Mouse (Mus musculus) neural tube, embryonic 14.5 days (tissue): ENCODE results near the gene Synrg. TPM values are rescaled to one million over a fixed set of nuclear protein-coding genes. Genes with fewer than 3 reads are reported as not detected.

Source experiments
- ATAC-seq: fragments of 200-750 bp; cut with Nextera tagmentation; 2 replicates; pipeline ENCODE4 v1.8.0; 2017; ENCODE audit warnings: low read depth, mild to moderate bottlenecking, moderate TSS enrichment, moderate library complexity
- H3K27ac ChIP-seq: fragments of 300-500 bp; sonication (generic); 2 replicates; pipeline ENCODE4 v1.5.1; 2014; ENCODE audit warnings: low read depth, mild to moderate bottlenecking, control low read depth, low read length, moderate library complexity, mixed read lengths
- H3K27me3 ChIP-seq: fragments of 300-500 bp; sonication (generic); 2 replicates; pipeline ENCODE4 v1.6.1; 2014; ENCODE audit warnings: low read length; ENCODE audit not compliant: control insufficient read depth, insufficient read depth
- H3K36me3 ChIP-seq: fragments of 300-500 bp; sonication (generic); 2 replicates; pipeline ENCODE4 v1.6.1; 2014; ENCODE audit warnings: low read length, mixed read lengths; ENCODE audit not compliant: control insufficient read depth, insufficient read depth
- H3K4me1 ChIP-seq: fragments of 300-500 bp; sonication (generic); 2 replicates; pipeline ENCODE4 v1.6.1; 2014; ENCODE audit warnings: low read length; ENCODE audit not compliant: control insufficient read depth, insufficient read depth
- H3K4me2 ChIP-seq: fragments of 300-500 bp; sonication (generic); 2 replicates; pipeline ENCODE4 v1.6.1; 2014; ENCODE audit warnings: mild to moderate bottlenecking, low read depth, low read length, control low read depth
- H3K4me3 ChIP-seq: fragments of 300-500 bp; sonication (generic); 2 replicates; pipeline ENCODE4 v1.5.1; 2014; ENCODE audit warnings: low read depth, low read length, control low read depth, mixed read lengths
- H3K9ac ChIP-seq: fragments of 300-500 bp; sonication (generic); replicated peaks from 2 replicates; pipeline ENCODE4 v1.6.1; 2014; ENCODE audit warnings: low read depth, mild to moderate bottlenecking, control low read depth, low read length, mixed read lengths
- H3K9me3 ChIP-seq: fragments of 300-500 bp; sonication (generic); 2 replicates; pipeline ENCODE4 v1.6.1; 2016; ENCODE audit warnings: low read length; ENCODE audit not compliant: control insufficient read depth
- WGBS: fragments of 180-500 bp; shearing (Covaris S2); extraction: QIAGEN DNeasy Blood & Tissue Kit; methylation state at CpG from one replicate; pipeline ENCODE4 v1.1.7; 2014; 5-methylcytosine and 5-hydroxymethylcytosine counted together
- polyA plus RNA-seq: library from polyadenylated mRNA; unstranded; fragments of >200 nt; fragmentation: Nextera tagmentation; extraction: Ambion mirVana; gene quantifications from 2 replicates; pipeline ENCODE4 v1.2.1, GENCODE M21; 2014

Synrg gene
- polyA plus RNA-seq, 1 experiment from 2014 or later, result 24.9 TPM

- ATAC-seq, result no peak
- peaks cover 71% of the 10 kb centered on the region for H3K36me3 ChIP-seq
- WGBS, result 68% methylated on average over 3 of the region's 3 CpGs
- no peak overlapping the region for H3K4me2 ChIP-seq
- H3K4me1 ChIP-seq, result no peaks in the 10 kb centered on the region
- H3K27me3 ChIP-seq, result no peaks in the 10 kb centered on the region
- no peak overlapping the region for H3K4me3 ChIP-seq
- no peak overlapping the region for H3K27ac ChIP-seq
- H3K9me3 ChIP-seq, result no peaks in the 10 kb centered on the region
- no peak overlapping the region for H3K9ac ChIP-seq
Observed at GRCm38 (mm10) chr11:83998993-83999392, 34.8 kb downstream of the Synrg start.

- H3K4me3 ChIP-seq, result no peak overlapping the region
- H3K4me2 ChIP-seq, result no peak overlapping the region
- no peaks in the 10 kb centered on the region for H3K9me3 ChIP-seq
- WGBS, result 72% methylated on average over 4 of the region's 4 CpGs
- no peak overlapping the region for H3K27ac ChIP-seq
- no peak overlapping the region for H3K9ac ChIP-seq
- H3K36me3 ChIP-seq, result peaks cover 69% of the 10 kb centered on the region
- no peaks in the 10 kb centered on the region for H3K4me1 ChIP-seq
- no peaks in the 10 kb centered on the region for H3K27me3 ChIP-seq
- no peak for ATAC-seq
Observed at GRCm38 (mm10) chr11:83999411-83999915, 35.2 kb downstream of the Synrg start.

- no peaks in the 10 kb centered on the region for H3K9me3 ChIP-seq
- no peak for ATAC-seq
- H3K4me2 ChIP-seq, result no peak overlapping the region
- H3K9ac ChIP-seq, result no peak overlapping the region
- no peaks in the 10 kb centered on the region for H3K27me3 ChIP-seq
- no peak overlapping the region for H3K27ac ChIP-seq
- peaks cover 64% of the 10 kb centered on the region for H3K36me3 ChIP-seq
- WGBS, result 89% methylated on average over 3 of the region's 3 CpGs
- no peak overlapping the region for H3K4me3 ChIP-seq
- no peaks in the 10 kb centered on the region for H3K4me1 ChIP-seq
Observed at GRCm38 (mm10) chr11:84001257-84001656, 37.0 kb downstream of the Synrg start.

- no peak overlapping the region for H3K27ac ChIP-seq
- no peak for ATAC-seq
- H3K4me2 ChIP-seq, result no peak overlapping the region
- WGBS, result 80% methylated on average over 6 of the region's 6 CpGs
- no peaks in the 10 kb centered on the region for H3K4me1 ChIP-seq
- H3K9me3 ChIP-seq, result no peaks in the 10 kb centered on the region
- H3K9ac ChIP-seq, result no peak overlapping the region
- H3K27me3 ChIP-seq, result no peaks in the 10 kb centered on the region
- H3K4me3 ChIP-seq, result no peak overlapping the region
- H3K36me3 ChIP-seq, result peaks cover 53% of the 10 kb centered on the region
Observed at GRCm38 (mm10) chr11:84003986-84004385, 39.8 kb downstream of the Synrg start.

GRCm38 (mm10) chr11:84009001-84009400 lies 44.8 kb downstream of the Synrg start:
- H3K27me3 ChIP-seq, result no peaks in the 10 kb centered on the region
- peaks cover 46% of the 10 kb centered on the region for H3K36me3 ChIP-seq
- peaks cover 9% of the 10 kb centered on the region; the same call in 1 of the 2 replicates for H3K4me1 ChIP-seq
- H3K4me2 ChIP-seq, result no peak overlapping the region
- no peak overlapping the region for H3K27ac ChIP-seq
- H3K9ac ChIP-seq, result no peak overlapping the region
- 77% methylated on average over 9 of the region's 9 CpGs for WGBS
- H3K9me3 ChIP-seq, result no peaks in the 10 kb centered on the region
- no peak for ATAC-seq
- H3K4me3 ChIP-seq, result no peak overlapping the region

- H3K9ac ChIP-seq, result no peak overlapping the region
- ATAC-seq, result no peak
- no peak overlapping the region for H3K4me3 ChIP-seq
- H3K27ac ChIP-seq, result no peak overlapping the region
- H3K9me3 ChIP-seq, result no peaks in the 10 kb centered on the region
- no peak overlapping the region for H3K4me2 ChIP-seq
- H3K4me1 ChIP-seq, result peaks cover 9% of the 10 kb centered on the region; the same call in 1 of the 2 replicates
- H3K36me3 ChIP-seq, result peaks cover 36% of the 10 kb centered on the region
- no peaks in the 10 kb centered on the region for H3K27me3 ChIP-seq
- 52% methylated on average over 9 of the region's 9 CpGs for WGBS
Observed at GRCm38 (mm10) chr11:84010411-84010810, 46.2 kb downstream of the Synrg start.

GRCm38 (mm10) chr11:84011050-84011449 lies 46.8 kb downstream of the Synrg start:
- Histone ChIP-seq H3K27me3 (no peaks in the 10 kb centered on the region), H3K36me3 (peaks cover 32% of the 10 kb centered on the region), H3K4me1 (peaks cover 9% of the 10 kb centered on the region; the same call in 1 of the 2 replicates), H3K9me3 (no peaks in the 10 kb centered on the region), H3K27ac (no peak overlapping the region), H3K9ac (no peak overlapping the region), H3K4me2 (no peak overlapping the region), H3K4me3 (no peak overlapping the region)
- no peak for ATAC-seq
- 17% methylated on average over 12 of the region's 12 CpGs for WGBS

- no peak overlapping the region for H3K4me2 ChIP-seq
- H3K27me3 ChIP-seq, result no peaks in the 10 kb centered on the region
- no peaks in the 10 kb centered on the region for H3K9me3 ChIP-seq
- ATAC-seq, result no peak
- no peak overlapping the region for H3K4me3 ChIP-seq
- peaks cover 27% of the 10 kb centered on the region for H3K36me3 ChIP-seq
- WGBS, result 36% methylated on average over 2 of the region's 2 CpGs
- H3K4me1 ChIP-seq, result peaks cover 9% of the 10 kb centered on the region; the same call in 1 of the 2 replicates
- H3K9ac ChIP-seq, result no peak overlapping the region
- no peak overlapping the region for H3K27ac ChIP-seq
Observed at GRCm38 (mm10) chr11:84011576-84011975, 47.3 kb downstream of the Synrg start.

- ATAC-seq, result no peak
- Histone ChIP-seq H3K4me2 (no peak overlapping the region), H3K27ac (no peak overlapping the region; the same call in 1 of the 2 replicates), H3K9me3 (no peaks in the 10 kb centered on the region), H3K27me3 (no peaks in the 10 kb centered on the region), H3K4me1 (peaks cover 9% of the 10 kb centered on the region; the same call in 1 of the 2 replicates), H3K36me3 (peaks cover 25% of the 10 kb centered on the region), H3K9ac (no peak overlapping the region), H3K4me3 (no peak overlapping the region)
- WGBS, result 9% methylated on average over 7 of the region's 7 CpGs
Observed at GRCm38 (mm10) chr11:84013105-84013504, 48.9 kb downstream of the Synrg start.
